Mouse (Mus musculus): ENCODE results near the gene Mettl23. TPM values are rescaled to one million over a fixed set of nuclear protein-coding genes. Genes with fewer than 3 reads are reported as not detected.

Gene Mettl23
- polyA plus RNA-seq, 1 experiment from 2014 or later: 67.4 TPM

DNA sequence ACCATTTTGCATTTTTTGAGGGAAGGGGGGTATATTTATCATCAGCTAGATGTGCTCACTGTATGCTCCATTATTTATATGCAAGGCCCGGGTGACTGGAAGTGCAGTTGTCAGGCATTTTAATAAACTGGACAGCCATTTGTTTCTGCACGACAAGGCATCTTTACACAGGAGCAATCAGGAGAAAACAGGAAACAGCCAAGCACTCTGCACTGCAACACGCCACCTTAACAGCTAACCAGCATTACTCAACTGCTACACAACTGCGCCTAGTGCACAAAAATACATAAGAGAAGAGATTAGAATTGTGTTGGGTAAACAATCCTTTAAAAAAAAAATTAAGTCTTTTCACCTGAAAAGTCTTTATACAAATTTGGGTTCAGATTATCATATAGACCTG, 7.0 kb downstream of the Mettl23 start:
- 62% methylated on average over 4 of the region's 4 CpGs for WGBS
- Histone ChIP-seq H3K27me3 (ENCODE audit: control insufficient read depth, insufficient read depth, low read length) (no peaks in the 10 kb centered on the region), H3K4me2 (ENCODE audit: low read depth, low read length) (peak overlapping the region; percentile 26; the same call in 1 of the 2 replicates), H3K9me3 (ENCODE audit: control insufficient read depth, low read length) (no peaks in the 10 kb centered on the region), H3K36me3 (ENCODE audit: control insufficient read depth, insufficient read depth, low read length) (peaks cover 6% of the 10 kb centered on the region; the same call in 1 of the 2 replicates), H3K9ac (replicated peaks; ENCODE audit: low read depth, low read length) (no peak overlapping the region), H3K27ac (ENCODE audit: low read depth, low read length) (no peak overlapping the region), H3K4me3 (ENCODE audit: low read depth, low read length) (no peak overlapping the region), H3K4me1 (ENCODE audit: control insufficient read depth, insufficient read depth, low read length) (peaks cover 24% of the 10 kb centered on the region; the same call in 1 of the 2 replicates)
- ATAC-seq (ENCODE audit: low read depth): no peak

DNA sequence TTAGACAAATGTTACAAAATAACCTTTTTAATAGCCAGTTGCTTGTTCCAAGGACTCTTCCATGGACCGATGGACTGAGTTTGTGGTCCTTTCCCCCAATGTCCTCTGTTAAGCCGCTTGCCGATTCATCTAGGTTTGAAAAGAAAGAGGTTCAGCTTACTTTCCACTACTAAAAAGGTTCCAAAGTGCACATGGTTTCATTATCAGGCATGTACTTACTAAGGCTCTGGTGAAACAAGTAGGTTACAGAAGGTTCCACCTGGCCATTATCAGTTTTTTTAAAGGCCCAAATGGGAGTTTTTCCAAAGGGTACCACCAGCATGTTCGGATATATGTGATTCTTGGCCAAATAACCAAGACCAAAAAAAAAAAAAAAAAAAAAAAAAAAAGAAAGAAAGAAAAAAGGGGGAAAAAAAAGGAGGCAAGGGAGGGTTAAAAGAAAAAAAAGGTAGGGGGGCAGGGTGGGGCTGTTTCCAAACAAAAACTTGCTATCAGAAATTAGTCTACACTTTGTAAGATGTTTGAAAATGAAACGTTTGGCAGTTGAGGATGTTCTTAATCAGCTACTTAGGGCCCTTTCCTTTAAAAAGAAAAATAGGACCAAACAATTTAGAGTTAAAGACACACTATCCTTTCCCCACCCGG, 7.9 kb downstream of the Mettl23 start:
- H3K4me2 ChIP-seq (ENCODE audit: low read depth, low read length): peak overlapping the region; percentile 96
- no peak overlapping the region for H3K27ac ChIP-seq (ENCODE audit: low read depth, low read length)
- H3K9ac ChIP-seq (replicated peaks; ENCODE audit: low read depth, low read length): peak overlapping the region; percentile 96
- H3K9me3 ChIP-seq (ENCODE audit: control insufficient read depth, low read length): no peaks in the 10 kb centered on the region
- no peaks in the 10 kb centered on the region for H3K27me3 ChIP-seq (ENCODE audit: control insufficient read depth, insufficient read depth, low read length)
- H3K4me1 ChIP-seq (ENCODE audit: control insufficient read depth, insufficient read depth, low read length): peaks cover 28% of the 10 kb centered on the region; the same call in 1 of the 2 replicates
- ATAC-seq (ENCODE audit: low read depth): no peak
- WGBS: 52% methylated on average over 6 of the region's 6 CpGs
- H3K36me3 ChIP-seq (ENCODE audit: control insufficient read depth, insufficient read depth, low read length): peaks cover 6% of the 10 kb centered on the region; the same call in 1 of the 2 replicates
- peak overlapping the region; percentile 98 for H3K4me3 ChIP-seq (ENCODE audit: low read depth, low read length)

DNA sequence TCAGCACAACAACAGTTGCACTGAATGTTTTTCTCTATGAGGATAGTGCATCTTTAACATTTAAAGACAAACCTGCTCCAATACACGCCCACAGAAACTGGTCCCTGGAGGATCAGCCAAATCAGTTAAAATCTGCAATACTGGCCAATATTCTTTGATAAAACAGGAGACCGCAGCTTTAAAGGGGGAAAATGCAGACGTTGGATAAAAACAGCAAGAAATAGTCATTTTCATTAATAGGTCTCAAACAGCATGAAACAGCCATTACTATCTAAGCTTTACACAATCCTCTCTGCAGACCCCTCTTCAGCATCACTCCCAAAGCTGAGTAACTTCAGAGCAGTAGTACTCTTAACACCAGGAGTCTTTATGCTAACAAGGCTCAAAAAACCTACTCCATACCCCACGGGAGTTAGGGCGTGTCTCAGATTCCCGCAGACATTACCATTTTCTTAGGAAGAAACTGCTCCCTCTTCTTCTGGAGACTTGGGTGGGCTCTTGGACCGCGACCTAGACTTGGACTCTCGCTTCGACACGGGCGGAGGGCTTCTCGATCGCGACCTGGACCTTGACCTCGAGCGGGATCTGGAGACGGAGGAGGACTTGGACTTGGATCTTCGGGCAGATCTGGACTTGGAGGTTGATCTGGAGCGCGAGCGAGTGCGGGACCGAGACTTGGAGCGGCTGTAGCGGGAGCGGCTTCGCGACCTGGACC, 8.7 kb downstream of the Mettl23 start:
- Histone ChIP-seq H3K27ac (ENCODE audit: low read depth, low read length) (peak overlapping the region; percentile 97), H3K4me3 (ENCODE audit: low read depth, low read length) (peak overlapping the region; percentile 98), H3K27me3 (ENCODE audit: control insufficient read depth, insufficient read depth, low read length) (no peaks in the 10 kb centered on the region), H3K4me2 (ENCODE audit: low read depth, low read length) (peak overlapping the region; percentile 96), H3K9me3 (ENCODE audit: control insufficient read depth, low read length) (no peaks in the 10 kb centered on the region), H3K36me3 (ENCODE audit: control insufficient read depth, insufficient read depth, low read length) (peaks cover 6% of the 10 kb centered on the region; the same call in 1 of the 2 replicates), H3K4me1 (ENCODE audit: control insufficient read depth, insufficient read depth, low read length) (peaks cover 28% of the 10 kb centered on the region; the same call in 1 of the 2 replicates), H3K9ac (replicated peaks; ENCODE audit: low read depth, low read length) (peak overlapping the region; percentile 96)
- under 1% methylated on average over 29 of the region's 29 CpGs for WGBS
- ATAC-seq (ENCODE audit: low read depth): peak; percentile 0; the same call in 1 of the 2 replicates

DNA sequence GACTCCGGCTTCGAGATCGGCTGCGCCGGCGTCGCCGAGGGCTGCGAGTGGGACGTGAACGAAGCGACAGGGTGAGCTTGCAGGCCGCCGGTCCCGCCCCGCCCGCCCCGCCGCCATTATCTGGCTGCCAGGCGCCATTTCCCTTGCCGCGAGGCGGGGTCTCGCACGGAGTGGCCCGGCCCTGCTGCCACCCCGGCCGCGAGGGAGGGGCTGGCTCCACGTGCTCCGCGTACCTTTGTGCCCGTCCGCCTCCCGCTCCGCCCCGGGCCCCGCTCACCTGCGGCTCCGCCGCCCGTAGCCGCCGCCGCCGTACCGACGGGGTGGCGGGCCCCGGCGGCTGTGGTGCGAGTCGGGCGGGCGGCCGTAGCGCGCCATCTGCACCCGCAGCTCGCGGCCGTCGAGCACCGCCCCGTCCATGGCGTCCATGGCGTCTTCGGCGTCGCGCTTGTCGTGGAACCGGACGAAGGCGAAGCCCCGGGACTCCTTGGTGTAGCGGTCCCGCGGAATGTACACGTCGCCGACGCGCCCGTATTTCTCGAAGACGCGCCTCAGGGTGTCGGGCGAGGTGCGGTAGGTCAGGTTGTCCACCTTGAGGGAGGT, 9.3 kb downstream of the Mettl23 start, which contains the start of gene Mfsd11:
TSS of gene Mfsd11 (plus strand) at position 150 of the 600 bp plus-strand sequence.
- H3K9me3 ChIP-seq (ENCODE audit: control insufficient read depth, low read length): no peaks in the 10 kb centered on the region
- WGBS: under 1% methylated on average over 64 of the region's 91 CpGs
- peaks cover 6% of the 10 kb centered on the region; the same call in 1 of the 2 replicates for H3K36me3 ChIP-seq (ENCODE audit: control insufficient read depth, insufficient read depth, low read length)
- no peaks in the 10 kb centered on the region for H3K27me3 ChIP-seq (ENCODE audit: control insufficient read depth, insufficient read depth, low read length)
- ATAC-seq (ENCODE audit: low read depth): peak; percentile 65
- peak within 1 kb of the TSS; percentile 96 for H3K9ac ChIP-seq (replicated peaks; ENCODE audit: low read depth, low read length)
- peaks cover 28% of the 10 kb centered on the region; the same call in 1 of the 2 replicates for H3K4me1 ChIP-seq (ENCODE audit: control insufficient read depth, insufficient read depth, low read length)
- H3K27ac ChIP-seq (ENCODE audit: low read depth, low read length): peak within 1 kb of the TSS; percentile 97
- peak within 1 kb of the TSS; percentile 98 for H3K4me3 ChIP-seq (ENCODE audit: low read depth, low read length)
- H3K4me2 ChIP-seq (ENCODE audit: low read depth, low read length): peak within 1 kb of the TSS; percentile 96

DNA sequence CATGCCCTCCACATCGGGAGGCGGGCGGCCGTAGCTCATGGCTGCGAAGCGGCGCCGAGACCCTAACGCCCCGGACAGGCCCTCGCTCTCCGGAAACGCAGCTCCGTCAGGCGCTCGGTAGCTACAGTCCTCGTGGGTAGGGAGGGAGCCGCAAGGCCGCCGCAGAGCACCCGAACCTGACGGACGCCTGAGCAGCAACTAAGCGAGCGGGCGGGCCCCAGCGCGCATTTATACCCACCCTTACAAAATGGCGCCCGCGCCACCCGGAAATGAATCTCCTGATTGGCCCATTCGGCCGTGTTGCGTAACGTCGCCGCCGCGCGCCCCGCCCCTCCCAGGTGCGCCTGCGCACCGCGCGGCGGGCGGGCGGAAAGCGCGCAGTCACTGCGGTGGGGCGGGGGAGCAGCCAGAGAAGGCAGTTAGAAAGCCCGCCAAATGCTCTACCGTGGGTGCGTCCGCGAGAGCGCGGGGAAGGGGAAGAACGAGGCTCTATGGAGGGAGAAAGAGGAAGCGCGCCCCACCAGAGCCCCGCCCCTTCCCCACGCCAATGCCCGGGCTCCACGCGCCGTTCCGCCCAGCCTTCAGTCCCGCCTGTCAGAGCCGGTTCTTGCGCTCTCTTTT, 9.9 kb downstream of the Mettl23 start, which contains the start of gene Srsf2:
TSS of gene Srsf2 (minus strand) at position 204 of the 621 bp plus-strand sequence.
- Histone ChIP-seq H3K9me3 (ENCODE audit: control insufficient read depth, low read length) (no peaks in the 10 kb centered on the region), H3K27me3 (ENCODE audit: control insufficient read depth, insufficient read depth, low read length) (no peaks in the 10 kb centered on the region), H3K9ac (replicated peaks; ENCODE audit: low read depth, low read length) (peak within 1 kb of the TSS; percentile 96), H3K4me3 (ENCODE audit: low read depth, low read length) (peak within 1 kb of the TSS; percentile 98), H3K4me2 (ENCODE audit: low read depth, low read length) (peak within 1 kb of the TSS; percentile 96), H3K4me1 (ENCODE audit: control insufficient read depth, insufficient read depth, low read length) (peaks cover 28% of the 10 kb centered on the region; the same call in 1 of the 2 replicates), H3K27ac (ENCODE audit: low read depth, low read length) (peak within 1 kb of the TSS; percentile 97), H3K36me3 (ENCODE audit: control insufficient read depth, insufficient read depth, low read length) (peaks cover 6% of the 10 kb centered on the region; the same call in 1 of the 2 replicates)
- ATAC-seq (ENCODE audit: low read depth): peak; percentile 90
- WGBS: under 1% methylated on average over 65 of the region's 74 CpGs

DNA sequence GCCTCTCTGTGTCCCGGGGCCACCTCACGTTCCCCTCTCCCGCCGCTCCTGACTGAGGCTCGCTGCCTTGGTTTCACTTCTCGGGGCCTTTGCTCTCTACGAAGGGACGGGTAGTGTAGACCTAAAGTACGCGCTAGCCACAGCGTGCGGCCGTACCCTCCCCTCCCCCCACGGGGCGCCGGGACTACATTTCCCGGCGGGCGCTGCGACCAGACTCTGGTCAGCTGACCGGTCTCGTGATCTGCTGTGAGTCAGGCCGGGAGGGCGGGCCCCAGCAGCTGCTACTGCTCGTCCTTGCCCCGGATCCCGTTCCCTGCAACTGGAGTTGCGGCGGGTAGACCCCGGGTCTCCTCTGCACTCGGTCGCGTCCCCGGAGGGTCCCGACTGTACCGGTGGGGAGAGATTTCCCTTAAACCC, 10.4 kb downstream of the Mettl23 start:
- 0% methylated on average over 35 of the region's 36 CpGs for WGBS

DNA sequence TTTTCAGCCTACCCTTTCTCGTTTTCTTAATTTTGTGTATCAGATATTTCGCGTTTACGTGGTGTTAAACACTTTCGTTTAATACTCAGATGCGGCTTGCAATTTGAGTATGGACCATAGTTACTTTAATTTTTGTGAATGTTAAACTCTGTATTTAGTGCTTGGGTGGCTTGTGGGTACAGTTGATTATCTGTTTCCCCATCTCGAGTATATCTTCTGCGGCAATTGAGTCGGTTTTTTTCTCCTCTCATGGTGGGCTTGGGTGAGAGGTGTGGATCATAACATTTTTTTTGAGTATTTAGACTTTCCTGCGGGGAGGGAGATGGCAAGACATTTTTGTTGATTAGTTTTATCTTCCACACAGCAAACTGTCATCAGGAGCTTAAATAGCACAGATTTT, 11.2 kb downstream of the Mettl23 start:
- H3K27ac ChIP-seq (ENCODE audit: low read depth, low read length): no peak overlapping the region; the same call in 1 of the 2 replicates
- WGBS: 39% methylated on average over 10 of the region's 10 CpGs
- no peak for ATAC-seq (ENCODE audit: low read depth)

More for the DNA sequence above, 10.4 kb downstream of the Mettl23 start:
- Histone ChIP-seq H3K27me3 (ENCODE audit: control insufficient read depth, insufficient read depth, low read length) (no peaks in the 10 kb centered on the region), H3K36me3 (ENCODE audit: control insufficient read depth, insufficient read depth, low read length) (peaks cover 6% of the 10 kb centered on the region; the same call in 1 of the 2 replicates), H3K9ac (replicated peaks; ENCODE audit: low read depth, low read length) (peak overlapping the region; percentile 96), H3K27ac (ENCODE audit: low read depth, low read length) (peak overlapping the region; percentile 97), H3K9me3 (ENCODE audit: control insufficient read depth, low read length) (no peaks in the 10 kb centered on the region), H3K4me2 (ENCODE audit: low read depth, low read length) (peak overlapping the region; percentile 52), H3K4me3 (ENCODE audit: low read depth, low read length) (peak overlapping the region; percentile 98), H3K4me1 (ENCODE audit: control insufficient read depth, insufficient read depth, low read length) (peaks cover 28% of the 10 kb centered on the region; the same call in 1 of the 2 replicates)
- ATAC-seq (ENCODE audit: low read depth): peak; percentile 91

DNA sequence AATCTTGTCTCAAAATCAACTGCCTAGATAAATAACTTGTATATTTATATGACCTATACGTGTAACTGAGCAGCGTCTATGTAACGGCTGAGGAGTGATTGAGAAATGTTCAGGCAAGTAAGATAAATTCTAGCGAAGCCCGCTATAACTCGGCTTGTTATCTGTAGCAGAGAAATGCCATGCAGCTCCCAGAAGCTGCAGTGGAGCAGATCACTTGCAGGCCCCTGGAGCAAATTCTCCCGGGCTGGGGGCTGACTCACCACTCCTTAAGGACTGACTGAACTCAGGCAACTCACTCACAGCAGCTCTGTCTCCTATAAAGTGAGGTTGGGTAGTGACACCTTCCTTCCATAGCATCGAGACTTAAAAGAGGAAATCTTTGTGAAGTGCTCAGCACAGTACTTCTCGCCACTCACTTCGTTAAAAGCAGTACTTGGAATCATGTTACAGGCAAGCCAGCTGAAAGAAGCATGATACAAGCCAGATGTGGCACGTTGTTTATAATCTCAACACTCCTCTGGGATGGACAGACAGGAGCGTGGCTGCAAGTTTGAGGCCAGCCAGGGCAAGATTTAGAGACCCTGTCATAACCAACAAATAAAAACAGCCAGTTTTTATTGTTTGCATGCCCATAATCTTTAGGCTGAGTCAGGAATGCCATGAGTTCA, 14.2 kb downstream of the Mettl23 start:
- no peak for ATAC-seq (ENCODE audit: low read depth)
- no peak overlapping the region for H3K27ac ChIP-seq (ENCODE audit: low read depth, low read length)
- no peaks in the 10 kb centered on the region for H3K9me3 ChIP-seq (ENCODE audit: control insufficient read depth, low read length)
- H3K4me2 ChIP-seq (ENCODE audit: low read depth, low read length): no peak overlapping the region
- H3K9ac ChIP-seq (replicated peaks; ENCODE audit: low read depth, low read length): no peak overlapping the region
- H3K27me3 ChIP-seq (ENCODE audit: control insufficient read depth, insufficient read depth, low read length): no peaks in the 10 kb centered on the region
- 85% methylated on average over 12 of the region's 12 CpGs for WGBS
- peaks cover 21% of the 10 kb centered on the region for H3K36me3 ChIP-seq (ENCODE audit: control insufficient read depth, insufficient read depth, low read length)
- H3K4me1 ChIP-seq (ENCODE audit: control insufficient read depth, insufficient read depth, low read length): peaks cover 13% of the 10 kb centered on the region; the same call in 1 of the 2 replicates
- no peak overlapping the region for H3K4me3 ChIP-seq (ENCODE audit: low read depth, low read length)

More for the DNA sequence above, 11.2 kb downstream of the Mettl23 start:
- peaks cover 28% of the 10 kb centered on the region; the same call in 1 of the 2 replicates for H3K4me1 ChIP-seq (ENCODE audit: control insufficient read depth, insufficient read depth, low read length)
- H3K27me3 ChIP-seq (ENCODE audit: control insufficient read depth, insufficient read depth, low read length): no peaks in the 10 kb centered on the region
- H3K9ac ChIP-seq (replicated peaks; ENCODE audit: low read depth, low read length): peak overlapping the region; percentile 96
- H3K4me3 ChIP-seq (ENCODE audit: low read depth, low read length): peak overlapping the region; percentile 98
- no peaks in the 10 kb centered on the region for H3K9me3 ChIP-seq (ENCODE audit: control insufficient read depth, low read length)
- H3K4me2 ChIP-seq (ENCODE audit: low read depth, low read length): peak overlapping the region; percentile 52
- H3K36me3 ChIP-seq (ENCODE audit: control insufficient read depth, insufficient read depth, low read length): peaks cover 11% of the 10 kb centered on the region; the same call in 1 of the 2 replicates

All from neural tube, embryonic 14.5 days (tissue).